Mouse (Mus musculus): ENCODE data around the gene Efcab1.

Efcab1 gene

GRCm38 (mm10) chr16:15014724-15015123 lies 108.3 kb downstream of the Efcab1 start:
- no peak for DNase-seq (ENCODE audit: low spot score)
